Mouse (Mus musculus) left cerebral cortex, adult 2 months (tissue): ENCODE data around the gene Dtnbp1. TPM values are rescaled to one million over a fixed set of nuclear protein-coding genes. Genes with fewer than 3 reads are reported as not detected.

Experiments
- DNase-seq, 2 experiments: peaks; one replicate each; pipeline ENCODE4 v3.0.0; 2021 to 2022; ENCODE audit warnings: low spot score in 2 of 2, mixed read lengths in 1 of 2; ENCODE audit errors: extremely low spot score in 1 of 2
- H3K27ac ChIP-seq: fragments of 200-600 bp; 2 replicates; pipeline ENCODE4 v1.8.1; 2022
- H3K4me3 ChIP-seq: fragments of 200-600 bp; 2 replicates; pipeline ENCODE4 v1.8.1; 2022
- CTCF ChIP-seq: fragments of 200-600 bp; IDR thresholded peaks from 2 replicates; pipeline ENCODE4 v1.8.1; 2022; ENCODE audit warnings: antibody characterized with exemption, mild to moderate bottlenecking, moderate library complexity
- intact Hi-C: fragments of 180-260 bp; cut with DNase I; formaldehyde crosslinking; loops from one replicate; pipeline ENCODE4 v1.15.1; 2025
- total RNA-seq, 2 experiments: library from RNA; stranded (reverse); gene quantifications; 2 replicates each; pipeline ENCODE4 v1.2.3; 2021

Dtnbp1 gene
- total RNA-seq, 2 experiments from 2014 or later = 90.1 to 93.8 TPM

- no peak overlapping the region for H3K4me3 ChIP-seq
- no peak overlapping the region for H3K27ac ChIP-seq
- intact Hi-C loops = loop anchor here (2.0 kb wide), 3 partner anchors 361 to 447 kb away; no protein-coding TSS in a partner anchor
- TF ChIP-seq CTCF = no peak
- DNase-seq = no peak
Observed at GRCm38 (mm10) chr13:45029791-45030190, 27.8 kb upstream of the Dtnbp1 start.

- no peak overlapping the region for H3K4me3 ChIP-seq
- no peak overlapping the region for H3K27ac ChIP-seq
- intact Hi-C loops = no loop called here
- no peak for DNase-seq
- no peak for TF ChIP-seq CTCF
Observed at GRCm38 (mm10) chr13:45026291-45026690, 24.3 kb upstream of the Dtnbp1 start.

GRCm38 (mm10) chr13:45024821-45025220 is 22.9 kb upstream of the Dtnbp1 start:
- no peak for TF ChIP-seq CTCF
- H3K4me3 ChIP-seq = no peak overlapping the region
- DNase-seq = no peak
- H3K27ac ChIP-seq = no peak overlapping the region
- intact Hi-C loops = no loop called here

- Histone ChIP-seq H3K4me3 (no peak overlapping the region), H3K27ac (no peak overlapping the region)
- no peak for TF ChIP-seq CTCF
- intact Hi-C loops = no loop called here
- no peak for DNase-seq
Observed at GRCm38 (mm10) chr13:45023356-45024150, 21.6 kb upstream of the Dtnbp1 start.

- peak; percentile 45 for TF ChIP-seq CTCF
Observed at GRCm38 (mm10) chr13:45008150-45008549, 6.2 kb upstream of the Dtnbp1 start.

GRCm38 (mm10) chr13:45007726-45008125 is 5.8 kb upstream of the Dtnbp1 start:
- DNase-seq = no peak
- no peak for TF ChIP-seq CTCF
- no peak overlapping the region for H3K27ac ChIP-seq
- H3K4me3 ChIP-seq = no peak overlapping the region
- intact Hi-C loops = no loop called here

More at GRCm38 (mm10) chr13:45008150-45008549, 6.2 kb upstream of the Dtnbp1 start:
- Histone ChIP-seq H3K4me3 (no peak overlapping the region), H3K27ac (no peak overlapping the region)
- intact Hi-C loops = no loop called here
- no peak for DNase-seq

- H3K27ac ChIP-seq = no peak overlapping the region
- no peak overlapping the region for H3K4me3 ChIP-seq
- TF ChIP-seq CTCF = peak; percentile 26
- no peak for DNase-seq
- intact Hi-C loops = no loop called here
Observed at GRCm38 (mm10) chr13:45006483-45006882, 4.5 kb upstream of the Dtnbp1 start.

- Histone ChIP-seq H3K27ac (no peak overlapping the region), H3K4me3 (no peak overlapping the region)
- no peak for TF ChIP-seq CTCF
- DNase-seq = no peak
- intact Hi-C loops = no loop called here
Observed at GRCm38 (mm10) chr13:45005861-45006260, 3.9 kb upstream of the Dtnbp1 start.

- H3K4me3 ChIP-seq = no peak overlapping the region
- intact Hi-C loops = no loop called here
- no peak for TF ChIP-seq CTCF
- no peak for DNase-seq
- no peak overlapping the region for H3K27ac ChIP-seq
Observed at GRCm38 (mm10) chr13:45004987-45005592, 3.1 kb upstream of the Dtnbp1 start.

GRCm38 (mm10) chr13:45003026-45003425 is 1.1 kb upstream of the Dtnbp1 start:
- no peak for DNase-seq
- TF ChIP-seq CTCF = no peak
- intact Hi-C loops = no loop called here
- no peak overlapping the region for H3K27ac ChIP-seq
- no peak overlapping the region for H3K4me3 ChIP-seq

GRCm38 (mm10) chr13:45001228-45001910 is 578 bp downstream of the Dtnbp1 start:
- Histone ChIP-seq H3K4me3 (peak overlapping the region; percentile 99), H3K27ac (peak overlapping the region; percentile 74)
- no peak for TF ChIP-seq CTCF
- intact Hi-C loops = no loop called here
- DNase-seq = peak; percentile 46 to 52

- intact Hi-C loops = no loop called here
- H3K4me3 ChIP-seq = peak overlapping the region; percentile 99
- no peak for DNase-seq
- TF ChIP-seq CTCF = peak; percentile 38
- no peak overlapping the region for H3K27ac ChIP-seq
Observed at GRCm38 (mm10) chr13:45000836-45001227, 1.1 kb downstream of the Dtnbp1 start.
